Mouse (Mus musculus) CD4-positive, CD25-positive, alpha-beta regulatory T cell, adult 9 weeks (primary cell): ENCODE results near the gene Ppp1r12b. TPM values are rescaled to one million over a fixed set of nuclear protein-coding genes. Genes with fewer than 3 reads are reported as not detected.

Experiments
- polyA plus RNA-seq: library from polyadenylated mRNA; unstranded; fragments of 100-300 nt; shearing (Covaris generic); gene quantifications from one replicate; pipeline ENCODE4 v1.2.1, GENCODE M21; 2017

Gene Ppp1r12b
- polyA plus RNA-seq, result 3.6 TPM

DNA sequence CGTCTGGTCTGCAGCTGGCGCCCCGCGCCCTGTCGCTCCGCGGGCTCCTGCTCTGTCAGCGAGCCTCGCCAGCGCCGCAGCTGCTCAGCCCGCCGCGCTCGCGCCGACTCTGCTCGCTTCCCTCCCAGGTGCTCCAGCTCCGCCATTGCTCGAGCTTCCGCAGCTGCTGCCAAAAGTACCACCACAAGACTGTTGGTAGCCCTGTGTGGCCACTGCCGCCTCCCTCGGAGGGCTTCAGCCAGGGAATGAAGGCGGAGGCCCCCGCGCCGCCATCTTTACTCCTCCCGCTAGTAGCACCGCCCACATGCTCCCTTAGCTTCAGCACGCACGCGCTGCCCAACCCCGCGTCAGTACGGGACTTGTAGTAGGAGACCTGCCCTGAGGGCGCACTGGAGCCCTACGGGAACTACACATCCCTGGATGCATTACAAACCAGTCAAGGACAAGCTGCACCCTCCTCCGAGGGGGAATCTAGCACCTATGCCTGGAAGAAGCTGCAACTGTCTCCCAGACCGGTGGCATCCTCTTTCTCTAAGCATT is at the start of gene Ppp1r12b:
Gene Ppp1r12b (minus strand): TSS at position 306 of the 540 bp plus-strand sequence.

DNA sequence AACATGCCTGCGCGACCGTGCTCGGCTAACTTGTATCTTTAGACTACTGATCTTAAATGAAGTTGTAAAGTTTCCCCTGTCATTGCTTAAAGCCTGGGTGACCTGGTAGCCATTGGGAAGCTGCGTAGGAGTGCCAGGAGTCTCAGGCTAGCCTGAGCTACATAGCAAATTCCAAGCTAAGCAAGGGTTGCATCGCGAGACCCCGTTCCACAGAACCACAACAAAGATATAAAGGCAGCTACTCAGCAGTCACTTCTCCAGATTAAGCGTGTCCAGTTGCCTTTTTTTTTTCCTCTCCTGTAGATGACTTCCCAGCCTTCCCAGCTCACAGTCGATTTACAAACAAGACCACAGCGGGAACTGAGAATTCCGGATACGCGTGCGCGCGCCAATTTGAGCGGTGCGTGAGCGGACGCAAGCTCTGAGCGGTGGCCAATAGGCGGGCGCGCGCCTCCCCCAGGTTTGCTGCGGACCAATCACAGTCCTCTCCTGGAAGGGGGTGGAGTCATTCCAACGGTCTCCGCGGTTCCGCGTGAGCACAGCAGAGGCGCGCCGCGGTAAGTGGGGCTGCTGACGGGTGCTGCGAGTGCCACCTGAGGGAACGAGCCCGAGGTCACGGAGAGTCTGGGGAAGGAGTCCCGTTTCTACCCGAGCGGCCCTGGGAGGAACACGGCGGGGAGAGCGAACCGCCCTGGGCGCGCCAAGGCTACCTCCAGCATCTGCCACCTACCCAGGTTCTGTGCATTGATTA is 6.5 kb upstream of the Ppp1r12b start, which contains the start of gene Ube2t:
Gene Ube2t (plus strand): TSS at position 513 of the 751 bp plus-strand sequence.

Other genes with a start within 250 kb of the Ppp1r12b start
- 12.0 TPM for gene Ube2t, start 6.6 kb upstream of the Ppp1r12b start, polyA plus RNA-seq
- 0.06 TPM for gene Lgr6, start 149.3 kb upstream of the Ppp1r12b start, polyA plus RNA-seq
- 288 TPM for gene Ptpn7, start 176.8 kb upstream of the Ppp1r12b start, polyA plus RNA-seq
- 9.8 TPM for gene Arl8a, start 190.9 kb upstream of the Ppp1r12b start, polyA plus RNA-seq
- not detected for gene Gpr37l1, start 211.7 kb upstream of the Ppp1r12b start, polyA plus RNA-seq